Mouse (Mus musculus) right cerebral cortex, postnatal 36 days (tissue): ENCODE measurements around the gene Tmem33.
A peak's percentile ranks its signal among the peaks of the same experiment; 100 is the strongest.

Source experiments
- DNase-seq, 2 experiments: peaks; one replicate each; pipeline ENCODE4 v3.0.0; 2022; ENCODE audit warnings: low spot score in 2 of 2, mixed read lengths in 1 of 2

The Tmem33 gene

DNA sequence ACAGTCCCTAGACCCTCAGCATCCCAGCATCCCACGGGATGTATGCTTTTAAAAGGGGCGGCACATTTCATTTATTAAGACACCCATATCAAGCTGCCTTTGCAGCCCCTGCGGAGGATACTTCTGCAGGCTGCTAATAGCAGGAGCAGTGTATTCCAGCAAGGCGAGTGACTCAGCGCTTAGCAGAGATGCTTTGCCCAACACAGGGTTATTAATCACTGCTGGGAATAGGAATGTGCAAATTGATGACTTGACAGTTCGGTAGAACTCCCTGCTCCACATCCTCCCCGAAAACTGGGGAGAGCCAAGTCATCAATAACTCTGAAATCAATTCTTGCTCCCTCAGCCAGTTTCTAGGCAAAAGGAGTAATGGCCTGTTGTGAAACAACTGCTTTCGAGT is 4.7 kb upstream of the Tmem33 start:
- DNase-seq: no peak

DNA sequence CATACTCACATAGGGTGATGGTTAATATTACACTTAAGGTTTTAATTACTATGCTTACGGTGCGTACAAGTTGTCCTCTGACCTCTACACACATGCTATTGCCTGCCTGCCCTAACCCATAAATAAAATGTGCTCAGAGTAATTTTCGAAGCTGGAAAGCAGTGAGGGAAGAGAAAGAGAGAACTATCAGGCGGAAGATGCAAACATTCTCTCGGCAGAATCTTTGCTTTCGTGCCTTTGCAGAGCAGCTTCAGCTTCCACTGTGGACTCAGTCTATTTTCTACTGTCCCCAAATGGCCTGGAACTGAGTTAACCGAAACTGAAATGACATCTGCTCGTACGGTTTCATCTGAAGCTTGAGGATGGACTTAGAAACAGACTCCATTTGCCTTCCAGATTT is 1.9 kb upstream of the Tmem33 start:
- DNase-seq: no peak

DNA sequence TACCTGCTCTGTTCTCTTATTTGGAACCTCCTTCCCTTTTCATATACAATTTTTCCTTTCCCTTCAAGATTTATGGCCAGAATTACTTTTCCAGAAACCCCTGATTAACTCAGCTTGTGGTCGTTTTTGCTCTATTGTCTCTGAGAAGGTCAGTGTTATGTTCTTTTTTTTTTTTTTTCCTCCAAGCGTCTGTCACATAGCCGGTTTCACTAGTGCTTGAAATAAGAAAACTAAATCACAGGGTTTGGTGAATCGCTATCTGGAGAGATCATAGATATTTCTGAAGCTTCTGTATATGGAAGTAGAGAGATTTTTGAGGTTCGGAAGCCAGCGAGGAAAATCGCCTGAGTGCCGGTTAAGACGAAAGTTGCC is 220 bp upstream of the Tmem33 start:
- DNase-seq: no peak

DNA sequence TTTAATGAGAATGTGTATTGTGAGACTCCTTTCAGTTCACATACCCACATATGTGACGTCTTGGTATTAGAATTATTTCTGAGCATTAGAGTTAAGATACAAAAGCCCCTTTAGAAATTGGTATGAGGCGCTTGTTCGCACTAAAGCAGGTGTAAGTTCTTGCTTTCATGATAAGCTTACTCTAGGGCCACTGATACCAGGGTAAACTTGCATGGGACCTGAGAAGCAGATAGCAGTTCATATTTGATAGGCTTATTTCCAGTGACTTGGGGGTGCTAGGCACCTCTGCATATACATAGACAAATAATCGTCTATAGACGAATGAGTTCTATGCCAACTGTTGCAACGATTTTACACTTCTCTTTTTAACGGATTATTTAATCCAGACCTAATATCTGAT is 2.6 kb downstream of the Tmem33 start:
- DNase-seq: no peak

DNA sequence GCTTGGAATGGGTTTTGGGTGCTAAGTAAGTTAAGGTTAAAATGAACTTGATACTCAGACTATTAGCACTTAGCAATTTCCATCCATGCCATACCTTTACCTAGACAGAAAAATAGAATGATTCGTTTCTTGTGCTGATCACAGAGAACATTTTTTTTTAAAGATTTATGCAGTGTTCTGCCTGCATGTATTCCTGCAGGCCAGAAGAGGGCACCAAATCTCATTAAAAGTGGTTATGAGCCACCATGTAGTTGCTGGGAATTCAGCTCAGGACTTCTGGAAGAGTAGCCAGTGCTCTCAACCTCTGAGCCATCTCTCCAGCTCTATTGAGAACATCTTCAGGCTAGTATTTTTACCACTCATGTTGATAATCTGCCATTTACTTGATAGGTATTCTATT is 5.7 kb downstream of the Tmem33 start:
- DNase-seq: no peak

DNA sequence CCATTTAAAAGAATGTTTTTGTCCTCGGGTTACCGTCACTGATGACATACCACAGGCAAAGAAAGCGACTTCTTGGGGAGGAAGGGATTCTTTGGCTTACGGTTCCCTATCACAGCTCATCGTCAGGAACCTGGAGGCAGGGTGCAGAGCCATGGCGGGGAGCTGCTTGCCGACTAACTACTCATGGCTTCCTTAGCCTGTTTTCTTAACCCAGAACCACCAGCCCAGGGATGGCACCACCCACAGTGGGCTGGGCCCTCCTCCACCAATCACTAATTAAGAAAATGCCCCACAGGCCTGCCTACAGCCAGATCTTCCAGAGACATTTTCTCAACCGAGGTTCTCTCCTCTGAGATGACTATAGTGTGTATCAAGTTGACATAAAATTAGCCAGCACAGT is 8.9 kb downstream of the Tmem33 start:
- no peak for DNase-seq

DNA sequence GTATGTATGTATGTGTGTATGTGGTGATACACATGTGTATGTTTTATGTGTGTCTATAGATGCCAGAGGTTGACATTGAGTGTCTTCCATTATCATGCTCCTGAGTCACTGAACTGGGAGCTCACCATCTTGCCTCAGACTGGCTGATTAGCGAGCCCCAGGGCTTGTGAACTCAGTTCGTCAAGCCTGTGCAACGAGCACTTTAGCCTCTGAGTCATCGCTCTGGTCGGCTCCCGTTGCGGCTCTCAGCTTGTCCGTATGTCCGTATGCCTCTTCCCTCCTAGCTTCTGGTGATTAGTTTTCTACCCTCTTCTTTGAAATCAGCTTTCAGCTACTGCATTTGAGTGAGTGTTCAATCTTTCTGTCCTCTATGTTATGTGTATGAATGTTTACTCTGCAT is 19.0 kb downstream of the Tmem33 start:
- DNase-seq: no peak

DNA sequence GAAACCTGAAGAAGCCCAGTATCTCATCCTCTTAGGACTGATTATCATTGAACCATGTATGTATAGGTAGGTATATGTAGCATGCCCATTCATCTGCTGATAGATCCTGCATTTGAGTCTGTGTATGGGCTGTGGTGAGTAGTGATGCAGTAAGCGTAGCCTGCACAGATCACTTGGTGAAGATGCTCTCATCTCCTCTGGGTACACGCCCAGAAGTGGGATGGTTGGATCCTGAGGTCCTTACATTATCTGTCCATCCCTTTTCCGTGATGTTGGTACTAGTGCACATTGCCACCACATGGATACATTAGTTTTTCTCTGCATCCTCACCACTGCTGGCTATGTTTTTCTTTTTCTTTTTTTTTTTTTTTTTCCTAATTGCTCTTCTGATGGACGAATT is 19.5 kb downstream of the Tmem33 start:
- DNase-seq: no peak

DNA sequence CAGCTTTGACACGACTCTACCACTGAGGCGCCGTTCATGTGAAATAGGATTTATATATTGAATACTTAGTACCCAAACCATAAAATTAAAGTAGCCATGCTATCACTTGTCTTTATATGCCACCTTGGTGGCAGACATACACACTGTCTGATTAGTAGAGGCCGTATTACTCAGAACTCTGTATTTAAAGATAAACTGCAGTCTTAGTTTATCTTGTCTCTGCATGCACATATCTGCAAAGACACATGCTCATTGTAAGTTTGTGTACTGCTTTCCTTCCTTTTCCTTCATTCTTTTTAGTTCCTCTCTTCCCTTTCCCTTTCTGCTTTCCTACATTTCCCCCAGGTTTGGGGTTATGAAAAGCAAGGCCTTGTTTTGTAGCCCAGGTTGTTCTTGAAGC is 20.0 kb downstream of the Tmem33 start:
- DNase-seq: no peak

DNA sequence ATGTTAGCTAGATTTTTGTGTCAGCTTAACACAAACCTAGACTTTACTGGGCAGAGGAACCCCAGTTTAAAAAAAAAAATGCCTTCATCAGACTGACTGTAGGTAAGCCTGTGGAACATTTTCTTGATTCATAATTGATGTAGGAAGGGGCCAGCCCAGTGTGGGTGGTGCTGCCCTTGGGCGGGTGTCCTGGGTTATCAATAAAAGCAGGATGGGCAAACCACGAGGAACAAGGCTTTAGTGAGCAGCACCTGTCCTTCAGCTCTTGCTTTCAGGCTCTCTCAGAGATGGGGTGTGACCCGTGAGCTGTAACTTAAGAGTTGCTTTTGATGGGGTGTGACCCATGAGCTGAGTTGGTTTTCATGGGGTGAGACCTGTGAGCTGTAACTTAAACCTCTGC is 34.7 kb downstream of the Tmem33 start:
- no peak for DNase-seq

DNA sequence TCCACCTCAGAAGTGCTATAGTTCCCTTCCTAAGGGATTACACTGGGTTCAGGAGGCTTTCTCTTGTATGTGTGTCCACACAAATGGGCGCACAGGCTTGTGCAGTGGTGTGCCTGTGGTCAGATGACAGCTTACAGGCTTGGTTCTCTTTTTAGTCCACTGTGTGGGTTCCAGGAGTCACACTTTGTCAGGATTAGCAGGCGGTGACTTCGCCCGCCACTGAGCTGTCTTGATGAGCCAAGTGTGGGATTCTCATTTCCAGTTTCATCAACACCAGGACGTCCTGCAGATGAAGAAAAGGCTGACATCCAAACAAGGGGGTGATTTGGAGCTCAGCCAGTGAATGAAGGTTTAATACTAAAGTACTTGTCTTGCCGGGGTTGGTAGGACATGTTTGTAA is 35.3 kb downstream of the Tmem33 start:
- DNase-seq: peak; percentile 16 to 26

DNA sequence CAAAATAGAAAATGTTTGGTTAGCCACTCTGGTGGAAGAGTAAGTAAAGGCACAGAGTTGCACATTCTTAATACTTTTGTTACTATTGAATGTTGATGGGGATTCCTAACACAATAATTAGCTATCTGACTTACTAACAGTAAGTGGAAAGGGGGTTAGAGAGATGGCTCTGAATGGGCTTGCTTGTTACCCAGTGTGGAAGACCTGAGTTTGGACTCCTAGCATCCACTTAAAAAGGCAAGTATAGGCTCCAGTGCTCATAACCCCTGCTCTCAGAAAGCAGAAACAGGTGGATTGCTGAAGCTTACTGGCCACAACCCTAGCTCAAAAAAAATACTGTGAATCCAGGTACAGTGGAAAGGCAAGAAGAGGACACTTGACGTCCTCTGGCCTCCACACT is 35.8 kb downstream of the Tmem33 start:
- DNase-seq: no peak

DNA sequence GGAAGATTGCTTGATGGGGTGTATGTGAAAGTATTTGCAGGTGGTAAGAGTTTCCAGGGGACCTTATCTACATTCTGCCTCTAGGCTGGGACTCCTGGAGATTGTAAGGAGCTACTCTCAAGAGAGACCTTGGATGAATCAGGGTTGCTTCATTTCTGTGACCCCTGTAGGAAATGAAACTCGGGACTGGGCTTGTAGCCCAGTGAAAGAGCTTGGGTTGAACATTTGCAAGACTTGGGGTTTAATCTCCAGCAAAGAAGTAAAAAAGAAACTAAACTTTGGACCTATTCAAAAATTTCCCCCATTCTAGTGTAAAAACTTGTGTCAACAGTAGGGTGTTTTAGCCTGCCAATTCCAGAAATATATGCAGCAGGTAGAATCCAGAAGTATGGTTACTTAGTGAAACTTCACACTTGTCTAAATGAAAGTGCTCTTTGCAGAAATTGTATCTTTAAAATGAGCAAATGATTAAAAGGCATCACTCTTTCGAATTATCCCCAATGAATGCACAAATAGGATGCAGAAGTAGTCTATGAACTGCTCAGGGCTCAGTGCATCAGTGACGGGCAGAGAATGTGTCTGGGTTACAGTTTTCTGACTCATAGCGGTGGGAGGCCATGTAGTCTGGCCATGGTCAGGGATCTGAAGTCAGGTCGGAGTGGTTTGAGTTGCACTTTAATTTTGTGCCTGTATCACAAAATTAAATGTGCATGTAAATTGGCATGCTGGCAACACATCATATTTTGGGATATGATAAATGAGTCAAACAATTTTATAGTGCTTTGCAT is 36.9 kb downstream of the Tmem33 start:
- DNase-seq: no peak

DNA sequence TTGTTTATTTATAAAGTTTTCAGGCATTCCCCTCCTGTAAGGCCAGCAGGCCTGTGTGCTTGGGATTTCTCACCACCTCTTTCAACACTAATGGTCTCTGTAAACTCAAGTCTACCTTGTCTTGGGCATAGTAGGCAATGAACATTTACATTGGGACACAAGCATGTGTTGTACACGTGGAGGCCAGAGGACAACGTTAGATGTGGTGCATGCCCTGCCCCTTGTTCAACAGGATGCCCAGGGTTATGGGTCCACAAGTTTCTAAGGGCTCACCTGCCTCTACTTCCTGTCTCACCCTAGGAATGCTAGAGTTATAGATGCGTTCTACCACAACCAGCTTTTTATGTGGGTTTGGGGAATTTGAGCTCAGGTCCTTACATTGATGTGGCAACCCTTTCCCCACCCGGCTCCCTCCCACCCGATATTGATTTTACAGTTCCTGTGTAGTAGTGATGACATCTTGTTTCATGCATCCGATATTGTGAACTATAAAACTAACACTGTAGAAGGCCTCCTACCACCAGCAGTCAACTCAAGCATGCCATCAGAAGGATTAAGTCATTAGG is 39.6 kb downstream of the Tmem33 start:
- DNase-seq: no peak

DNA sequence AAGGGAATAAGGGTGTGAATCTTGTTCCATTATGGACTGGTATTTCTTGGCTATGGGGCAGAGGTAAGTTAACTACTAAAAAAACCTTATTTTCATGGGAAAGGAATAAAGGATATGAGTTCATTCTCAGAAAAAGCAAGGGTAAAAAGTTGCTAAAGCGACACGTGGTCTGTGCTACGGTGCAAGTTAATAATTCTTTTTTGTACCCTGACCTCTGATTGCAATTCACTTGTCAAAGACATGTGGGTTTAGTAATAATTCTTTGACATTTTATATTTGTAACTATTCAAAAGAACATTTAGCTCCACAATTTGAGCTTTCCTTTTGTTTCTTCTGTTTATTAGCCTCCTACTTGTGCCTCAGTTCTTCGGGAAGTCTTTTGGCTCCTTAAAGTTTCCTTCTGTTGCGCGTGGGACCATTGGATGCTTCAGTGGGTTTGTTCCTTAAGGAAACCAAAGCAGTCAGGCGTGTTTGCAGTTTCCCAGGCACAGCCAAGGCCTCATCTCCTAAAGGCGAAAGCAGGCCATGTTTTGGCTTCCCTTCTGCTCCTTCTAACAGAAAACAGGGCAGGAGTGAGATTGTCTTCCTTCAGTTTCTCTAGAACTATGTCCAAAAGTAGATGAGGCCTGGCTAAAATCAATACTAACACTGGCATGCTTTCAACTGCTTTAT is 40.7 kb downstream of the Tmem33 start:
- DNase-seq: no peak

DNA sequence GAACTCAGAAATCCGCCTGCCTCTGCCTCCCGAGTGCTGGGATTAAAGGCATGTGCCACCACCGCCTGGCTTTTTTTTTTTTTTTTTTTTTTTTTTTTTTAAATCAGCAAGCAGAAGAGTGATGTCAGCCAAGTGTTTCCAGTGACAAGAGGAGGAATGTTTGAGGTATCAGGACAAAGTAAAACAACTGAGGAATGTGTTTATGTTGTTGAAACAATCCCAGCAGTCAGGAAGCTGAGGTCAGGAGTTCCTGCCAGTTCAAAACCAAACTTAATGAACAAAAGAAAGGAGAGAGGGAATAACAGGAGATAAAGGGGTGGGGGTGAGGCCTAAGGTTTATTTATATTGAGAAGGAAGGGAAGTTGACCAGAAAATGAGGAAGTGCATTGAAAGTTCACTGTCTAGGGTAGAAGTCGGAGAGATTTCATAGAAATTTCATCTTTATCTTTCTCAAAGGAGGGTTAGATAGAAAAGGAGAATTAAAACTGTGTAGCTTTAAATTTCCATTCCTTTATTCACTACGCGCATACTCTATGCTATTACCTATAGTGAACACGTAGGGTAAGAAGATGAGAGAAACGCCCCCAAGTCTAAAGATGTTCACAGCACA is 41.5 kb downstream of the Tmem33 start:
- DNase-seq: no peak

DNA sequence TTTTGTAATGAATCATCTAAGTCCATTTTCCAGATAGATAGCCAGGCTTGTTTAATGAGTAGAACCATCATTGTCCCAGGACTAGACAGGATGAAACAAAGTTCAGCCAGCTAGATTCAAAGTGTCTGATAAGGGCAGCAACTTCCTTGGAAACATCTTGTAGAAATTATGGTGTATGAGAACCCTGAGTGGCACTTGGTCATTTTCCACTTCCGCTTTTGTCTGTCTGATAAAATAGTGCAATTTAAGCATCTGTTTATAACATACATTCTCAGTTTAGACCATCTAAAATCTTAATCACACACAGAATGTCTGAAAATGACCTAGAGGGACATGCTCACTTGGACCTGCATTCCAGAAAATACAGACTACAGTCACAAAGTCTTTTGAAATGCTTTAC is 43.5 kb downstream of the Tmem33 start:
- no peak for DNase-seq

DNA sequence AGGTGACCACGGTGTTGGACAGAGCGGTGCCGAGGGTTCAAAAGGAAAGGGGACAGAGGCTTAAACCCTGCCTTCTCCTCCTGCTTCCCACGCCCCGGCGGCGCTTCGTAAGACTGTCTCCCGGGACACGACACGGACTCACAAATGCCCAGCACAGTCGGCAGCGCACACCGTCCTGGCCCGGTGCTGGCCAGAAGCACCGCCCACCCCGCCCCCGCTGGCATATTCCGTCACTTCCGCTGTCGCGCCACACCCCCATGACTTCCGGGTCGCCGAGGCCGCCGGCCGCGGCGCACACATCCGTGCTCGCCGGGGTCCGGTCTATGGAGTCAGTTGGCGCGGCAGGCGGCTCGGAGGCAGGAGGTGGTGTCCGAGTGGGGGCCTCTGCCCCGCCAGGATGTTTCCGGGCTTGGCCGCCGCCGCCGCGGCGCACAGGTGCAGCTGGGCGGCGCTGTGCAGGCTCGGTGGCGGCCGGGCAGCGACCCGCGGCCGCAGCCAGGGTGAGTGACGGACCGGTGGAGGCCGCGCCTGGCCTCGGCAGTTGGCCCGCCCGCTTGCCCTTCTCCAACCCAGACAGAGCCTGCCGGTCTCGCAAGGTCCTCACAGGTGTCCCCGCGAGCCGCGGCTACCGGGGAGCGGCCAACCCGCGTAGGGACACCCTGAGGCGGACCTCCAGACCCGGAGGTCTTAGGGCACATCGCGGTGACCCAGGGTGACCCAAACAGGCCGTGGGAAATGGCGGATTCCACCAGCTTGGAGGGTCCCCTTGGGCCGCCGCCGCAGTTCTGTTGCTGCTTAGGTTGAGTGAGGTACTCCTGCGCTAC is 46.5 kb downstream of the Tmem33 start, which contains the start of gene Slc30a9:
TSS of gene Slc30a9 (plus strand) at position 258 of the 824 bp plus-strand sequence.
- DNase-seq: peak; percentile 85

DNA sequence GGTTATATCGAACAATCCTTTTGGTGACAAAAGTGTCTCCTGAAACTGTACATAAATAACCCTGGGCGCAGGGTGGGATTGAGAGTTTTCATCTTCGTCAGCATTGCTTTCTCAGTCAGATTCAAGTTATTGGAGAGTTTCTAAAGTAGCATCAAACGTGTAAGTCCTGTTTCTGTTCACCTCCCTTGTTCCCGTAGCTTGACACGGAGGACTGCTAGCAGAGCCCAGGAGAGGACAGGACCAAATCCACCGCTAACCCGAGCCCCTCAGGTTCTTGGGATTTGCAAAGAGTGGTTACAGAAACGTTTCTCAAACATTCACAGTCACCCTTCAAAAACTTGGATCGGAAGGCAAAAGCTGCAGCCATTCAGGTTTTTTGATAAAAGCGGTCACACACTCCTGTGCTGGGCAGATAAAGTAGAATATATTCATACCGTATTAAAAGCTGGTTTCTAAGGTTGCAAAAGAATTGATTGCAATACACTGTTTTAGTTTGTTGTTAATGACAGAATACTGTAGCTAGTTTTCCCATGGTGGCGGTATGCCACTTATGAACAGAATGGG is 47.4 kb downstream of the Tmem33 start:
- DNase-seq: no peak

DNA sequence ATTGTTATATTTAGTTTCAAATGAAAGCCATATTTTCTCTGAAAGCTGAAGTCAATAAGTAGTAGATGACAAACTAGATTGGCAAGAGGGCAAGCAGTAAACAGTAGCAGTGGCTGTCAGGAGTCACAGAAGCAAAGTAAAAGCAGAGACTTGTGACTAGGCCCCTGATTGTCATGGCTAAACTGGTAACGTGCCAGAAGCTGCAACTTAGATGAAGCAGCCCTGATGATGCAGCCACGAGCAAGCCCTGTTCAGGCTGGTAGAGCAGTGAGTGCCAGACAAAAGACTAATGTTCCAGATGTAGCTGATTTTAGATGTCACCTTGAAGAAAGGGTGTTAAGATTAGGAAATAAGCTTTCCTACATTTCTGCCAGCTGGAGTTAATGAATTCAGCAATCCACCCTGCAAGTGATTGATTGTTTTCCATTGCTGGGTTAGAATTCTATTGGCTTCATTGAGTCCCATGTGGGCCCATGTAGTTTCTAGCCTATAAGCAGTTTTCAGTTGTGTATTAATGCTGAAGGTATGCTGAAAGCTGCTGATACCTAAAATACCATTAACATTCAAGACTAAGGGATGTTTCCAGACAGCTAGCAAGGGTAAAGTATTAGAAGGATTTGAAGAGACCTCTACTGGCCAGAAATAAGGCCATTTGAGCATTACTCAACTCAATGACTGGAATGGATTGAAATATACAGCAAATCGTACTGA is 51.6 kb downstream of the Tmem33 start:
- DNase-seq: no peak

DNA sequence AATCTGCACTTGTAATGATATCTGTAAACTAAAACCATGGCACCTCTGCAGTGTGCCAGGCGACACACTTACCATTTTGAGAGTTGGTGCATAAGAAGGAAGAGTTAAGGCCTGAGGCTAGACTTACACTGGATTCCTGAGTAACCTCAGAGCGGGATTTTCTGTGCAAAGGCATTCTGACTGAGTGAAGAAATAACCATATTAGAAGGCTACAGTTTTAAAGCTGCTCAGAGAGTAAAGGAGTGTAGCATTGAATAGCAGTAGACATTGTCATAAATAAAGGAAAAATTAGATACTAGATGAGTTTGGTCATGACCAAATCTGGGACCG is 52.1 kb downstream of the Tmem33 start:
- DNase-seq: no peak
